ENCODE assay signal across 21 mouse cellular contexts in genomic region chr2:146322019-146322418, GRCm38 (mm10).
"Had no signal": no experiment of that assay in that cellular context is flagged by ENCODE, and none has a peak within 500 bp of the region (broad histone marks: within the 10 kb centered on the region; RNA-seq: fewer than 3 reads in every experiment).

No protein-coding gene starts in this region.

- H3K4me2 ChIP-seq: lung, embryonic 15.5 days; midbrain, embryonic 12.5 days; neural tube, embryonic 13.5 days; neural tube, embryonic 15.5 days had no signal

- DNase-seq: lung, adult 2 months; lung, postnatal 14 days; lung, postnatal 36 days; midbrain, embryonic 14.5 days; retina, postnatal 1 day; right cerebral cortex, adult 18-20 months; right cerebral cortex, postnatal 25 days; right cerebral cortex, postnatal 4 days; spleen, adult 18-20 months; thymus, adult 18-20 months; thymus, postnatal 14 days; thymus, postnatal 36 days had no signal

- H3K4me3 ChIP-seq: lung, embryonic 15.5 days; megakaryocyte, embryonic 14.5 days; midbrain, embryonic 12.5 days; myocyte; neural tube, embryonic 13.5 days; neural tube, embryonic 15.5 days had no signal

- H3K27ac ChIP-seq: lung, embryonic 15.5 days; macrophage; midbrain, embryonic 12.5 days; neural tube, embryonic 13.5 days; neural tube, embryonic 15.5 days had no signal

- H3K36me3 ChIP-seq: lung, embryonic 15.5 days; midbrain, embryonic 12.5 days; neural tube, embryonic 13.5 days had no signal

- ATAC-seq: lung, postnatal 0 days; midbrain, embryonic 16.5 days had no signal

- H3K9ac ChIP-seq: lung, embryonic 15.5 days; midbrain, embryonic 12.5 days; neural tube, embryonic 13.5 days; neural tube, embryonic 15.5 days had no signal

- H3K9me3 ChIP-seq: lung, embryonic 15.5 days; megakaryocyte, embryonic 14.5 days; midbrain, embryonic 12.5 days; neural tube, embryonic 13.5 days; neural tube, embryonic 15.5 days had no signal

- H3K4me1 ChIP-seq: lung, embryonic 15.5 days had no signal

- H3K27me3 ChIP-seq: lung, embryonic 15.5 days; megakaryocyte, embryonic 14.5 days; midbrain, embryonic 12.5 days; neural tube, embryonic 13.5 days; neural tube, embryonic 15.5 days had no signal
